Mouse (Mus musculus): ENCODE results near the gene Irf9.

Irf9 gene

DNA sequence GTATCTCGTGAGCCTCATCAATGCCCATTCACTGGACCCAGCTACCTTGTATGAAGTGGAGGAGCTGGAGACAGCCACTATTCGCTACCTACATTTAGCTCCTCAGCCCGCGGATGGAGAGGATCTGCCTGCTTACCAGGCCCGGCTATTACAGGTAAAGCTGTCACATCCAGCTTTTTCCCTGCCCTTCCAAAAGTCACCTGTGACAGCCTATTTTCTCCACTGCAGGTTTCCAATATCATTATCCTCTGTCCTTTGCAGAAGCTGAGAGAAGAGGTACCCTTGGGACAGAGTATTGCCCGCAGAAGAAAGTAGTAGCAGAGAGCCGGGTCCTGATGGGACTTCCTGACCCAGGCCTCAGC is at the start of gene Irf9:
Gene Irf9 (plus strand): TSS at position 301 of the 362 bp plus-strand sequence.
- no peak for DNase-seq (ENCODE audit: low spot score in 2 of 2)

GRCm38 (mm10) chr14:55554635-55555034 is 48.7 kb upstream of the Irf9 start:
- DNase-seq (ENCODE audit: low spot score in 2 of 2): peak in 1 of 2 experiments; percentile 37

DNA sequence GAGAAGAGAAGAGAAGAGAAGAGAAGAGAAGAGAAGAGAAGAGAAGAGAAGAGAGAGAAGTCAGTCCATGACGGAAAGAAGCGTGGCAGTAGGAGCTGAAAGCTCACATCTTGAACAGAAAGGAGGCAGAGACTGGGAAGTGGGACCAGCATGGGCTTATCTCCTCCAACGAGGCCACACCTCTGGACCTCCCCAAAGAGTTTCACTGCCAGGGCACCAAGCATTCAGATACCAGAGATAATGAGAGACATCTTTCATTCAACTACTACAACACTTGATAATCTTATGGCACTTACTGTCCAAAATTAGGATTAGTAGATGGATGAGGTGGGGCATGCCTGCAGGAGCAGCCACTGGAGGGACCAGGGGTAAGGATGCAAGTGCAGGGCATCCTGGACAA is 47.6 kb upstream of the Irf9 start:
- DNase-seq (ENCODE audit: low spot score in 2 of 2): no peak

DNA sequence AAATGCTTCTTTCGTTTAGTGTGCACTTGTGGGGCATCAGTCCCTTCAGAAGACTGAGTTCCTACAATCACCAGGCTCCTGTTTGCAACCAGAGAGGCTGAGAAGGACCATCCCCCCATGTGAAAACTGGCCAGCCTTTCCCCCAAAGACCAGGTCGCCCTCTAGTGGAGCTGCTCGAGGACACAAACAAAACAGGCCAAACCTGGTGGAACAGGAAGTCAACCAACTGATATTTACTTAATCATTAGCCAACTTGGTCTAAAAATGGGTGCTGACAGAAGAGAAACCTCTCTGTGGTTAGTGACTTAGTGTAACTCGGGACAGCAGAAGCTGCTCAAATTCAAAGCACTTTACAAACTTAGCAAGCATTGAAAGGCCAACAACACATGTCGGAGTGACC is 46.4 kb upstream of the Irf9 start:
- DNase-seq (ENCODE audit: low spot score in 2 of 2): peak; percentile 76 to 81

DNA sequence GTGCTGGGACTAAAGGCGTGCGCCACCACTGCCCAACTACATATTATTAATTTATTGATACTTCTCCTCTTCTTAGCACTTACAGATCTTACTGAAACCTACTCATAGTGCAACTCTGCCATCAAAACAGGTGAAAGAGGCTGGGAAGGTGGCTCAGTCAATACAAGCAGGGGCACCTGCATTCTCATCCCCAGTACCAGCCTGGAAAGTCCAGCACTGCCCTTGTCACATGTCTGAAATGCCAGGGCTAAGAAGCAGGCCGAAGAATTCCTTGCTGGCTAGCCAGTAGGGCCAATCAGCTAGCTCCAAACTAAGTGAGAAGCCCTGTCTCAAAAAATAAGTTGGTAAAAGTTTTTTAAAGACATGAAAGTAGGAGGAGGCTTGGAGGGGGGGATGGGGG is 45.8 kb upstream of the Irf9 start:
- DNase-seq (ENCODE audit: low spot score in 2 of 2): no peak

GRCm38 (mm10) chr14:55558740-55559448 is 44.5 kb upstream of the Irf9 start:
- DNase-seq (ENCODE audit: low spot score in 2 of 2): no peak

GRCm38 (mm10) chr14:55559799-55560201 is 43.6 kb upstream of the Irf9 start, which contains the start of gene Dcaf11:
TSS of gene Dcaf11 (plus strand) at chr14:55560006.
- peak; percentile 82 to 83 for DNase-seq (ENCODE audit: low spot score in 2 of 2)

GRCm38 (mm10) chr14:55560202-55561073 is 42.9 kb upstream of the Irf9 start, which contains the start of gene A730061H03Rik:
TSS of gene A730061H03Rik (minus strand) at chr14:55560406.
- DNase-seq (ENCODE audit: low spot score in 2 of 2): peak; percentile 95 to 97

- no peak for DNase-seq (ENCODE audit: low spot score in 2 of 2)
Observed at GRCm38 (mm10) chr14:55561860-55562259, 41.5 kb upstream of the Irf9 start.

- DNase-seq (ENCODE audit: low spot score in 2 of 2): no peak
Observed at GRCm38 (mm10) chr14:55563249-55563648, 40.1 kb upstream of the Irf9 start.

GRCm38 (mm10) chr14:55565748-55566147 is 37.6 kb upstream of the Irf9 start:
- no peak for DNase-seq (ENCODE audit: low spot score in 2 of 2)

- DNase-seq (ENCODE audit: low spot score in 2 of 2): no peak
Observed at GRCm38 (mm10) chr14:55567496-55567895, 35.9 kb upstream of the Irf9 start.

GRCm38 (mm10) chr14:55570588-55570987 is 32.8 kb upstream of the Irf9 start:
- no peak for DNase-seq (ENCODE audit: low spot score in 2 of 2)

- DNase-seq (ENCODE audit: low spot score in 2 of 2): no peak
Observed at GRCm38 (mm10) chr14:55571760-55572159, 31.6 kb upstream of the Irf9 start.

GRCm38 (mm10) chr14:55575302-55575701 is 28.1 kb upstream of the Irf9 start, which contains the start of gene Fitm1:
TSS of gene Fitm1 (plus strand) at chr14:55575617.
- no peak for DNase-seq (ENCODE audit: low spot score in 2 of 2)

DNA sequence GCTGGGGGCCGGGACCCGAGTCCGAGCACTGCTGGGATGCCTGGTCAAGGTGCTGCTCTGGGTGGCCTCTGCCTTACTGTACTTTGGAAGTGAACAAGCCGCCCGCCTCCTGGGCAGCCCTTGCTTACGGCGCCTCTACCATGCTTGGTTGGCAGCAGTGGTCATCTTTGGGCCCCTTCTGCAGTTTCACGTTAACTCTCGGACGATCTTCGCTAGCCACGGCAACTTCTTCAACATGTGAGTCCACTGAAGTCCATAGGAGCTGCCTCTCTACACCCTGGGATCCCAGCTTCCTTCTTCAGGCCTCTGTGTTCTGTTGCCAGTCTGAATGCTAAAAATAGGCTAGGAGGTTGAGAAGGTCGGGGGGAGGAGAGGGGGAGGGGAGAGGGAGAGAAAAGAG is 27.7 kb upstream of the Irf9 start:
- DNase-seq (ENCODE audit: low spot score in 2 of 2): no peak

DNA sequence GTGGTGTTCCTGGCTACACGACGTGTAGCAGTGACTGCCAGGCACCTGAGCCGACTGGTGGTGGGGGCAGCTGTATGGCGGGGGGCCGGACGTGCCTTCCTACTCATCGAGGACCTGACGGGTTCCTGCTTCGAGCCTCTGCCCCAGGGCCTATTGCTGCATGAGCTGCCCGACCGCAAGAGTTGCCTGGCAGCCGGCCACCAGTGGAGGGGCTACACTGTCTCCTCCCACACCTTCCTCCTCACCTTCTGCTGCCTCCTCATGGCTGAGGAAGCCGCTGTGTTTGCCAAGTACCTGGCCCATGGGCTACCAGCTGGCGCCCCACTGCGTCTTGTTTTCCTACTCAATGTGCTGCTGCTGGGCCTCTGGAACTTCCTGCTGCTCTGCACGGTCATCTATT is 27.0 kb upstream of the Irf9 start:
- DNase-seq (ENCODE audit: low spot score in 2 of 2): no peak

GRCm38 (mm10) chr14:55577871-55578667 is 25.3 kb upstream of the Irf9 start, which contains the start of gene Psme1:
TSS of gene Psme1 (plus strand) at chr14:55578123.
- peak; percentile 68 to 74 for DNase-seq (ENCODE audit: low spot score in 2 of 2)

- DNase-seq (ENCODE audit: low spot score in 2 of 2): no peak
Observed at GRCm38 (mm10) chr14:55578668-55579269, 24.6 kb upstream of the Irf9 start.

GRCm38 (mm10) chr14:55579511-55580496 is 23.6 kb upstream of the Irf9 start:
- DNase-seq (ENCODE audit: low spot score in 2 of 2): no peak

Measured in urinary bladder, adult 18-20 months (tissue).